Mouse (Mus musculus): ENCODE measurements around the gene Tmcc3. TPM values are rescaled to one million over a fixed set of nuclear protein-coding genes. Genes with fewer than 3 reads are reported as not detected.

Gene Tmcc3
- total and polyA plus RNA-seq, 2 experiments from 2014 or later, result 12.8 to 14.7 TPM

DNA sequence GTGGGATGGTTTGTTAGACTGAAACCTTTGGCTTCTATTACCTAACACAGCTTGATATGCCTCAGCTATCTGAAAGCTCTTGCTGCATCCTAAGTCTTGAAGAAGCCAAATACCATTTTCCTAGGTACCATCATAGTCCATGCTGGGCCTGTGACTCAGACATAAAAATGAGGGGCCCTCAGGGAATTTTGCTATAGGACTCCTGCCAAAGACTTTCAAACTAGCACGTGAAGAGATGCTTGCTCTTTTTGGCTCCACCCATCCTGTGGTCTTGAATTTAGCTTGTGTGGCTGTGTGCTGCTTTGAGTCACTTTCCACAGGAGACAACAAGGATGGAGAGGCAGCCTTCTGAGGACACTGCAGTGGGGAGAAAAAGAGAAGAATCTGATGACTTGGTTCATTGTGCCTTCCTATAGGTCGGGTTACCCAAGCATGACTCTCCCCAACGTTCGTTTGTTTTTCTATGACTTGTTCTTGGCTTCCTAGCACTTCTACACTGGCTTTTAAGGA, 319.1 kb downstream of the Tmcc3 start:
- DNase-seq (ENCODE audit: low spot score) (no peak), ATAC-seq (ENCODE audit: low FRiP score) (no peak)
- Histone ChIP-seq H3K4me3 (ENCODE audit: low read depth, low read length) (no peak overlapping the region), H3K4me2 (ENCODE audit: low read depth, low read length, poor library complexity, severe bottlenecking) (no peak overlapping the region), H3K27me3 (ENCODE audit: insufficient read depth, low read length) (no peaks in the 10 kb centered on the region), H3K9me3 (ENCODE audit: low read length) (no peaks in the 10 kb centered on the region), H3K27ac (ENCODE audit: low read depth, low read length) (no peak overlapping the region), H3K9ac (replicated peaks; ENCODE audit: low read length, poor library complexity, severe bottlenecking) (no peak overlapping the region), H3K4me1 (ENCODE audit: insufficient read depth, low read length) (no peaks in the 10 kb centered on the region), H3K36me3 (ENCODE audit: insufficient read depth, low read length) (no peaks in the 10 kb centered on the region)
- TF ChIP-seq CTCF (IDR thresholded peaks at IDR 0.05), result no peak
- 72% methylated on average over 4 of the region's 4 CpGs for WGBS

DNA sequence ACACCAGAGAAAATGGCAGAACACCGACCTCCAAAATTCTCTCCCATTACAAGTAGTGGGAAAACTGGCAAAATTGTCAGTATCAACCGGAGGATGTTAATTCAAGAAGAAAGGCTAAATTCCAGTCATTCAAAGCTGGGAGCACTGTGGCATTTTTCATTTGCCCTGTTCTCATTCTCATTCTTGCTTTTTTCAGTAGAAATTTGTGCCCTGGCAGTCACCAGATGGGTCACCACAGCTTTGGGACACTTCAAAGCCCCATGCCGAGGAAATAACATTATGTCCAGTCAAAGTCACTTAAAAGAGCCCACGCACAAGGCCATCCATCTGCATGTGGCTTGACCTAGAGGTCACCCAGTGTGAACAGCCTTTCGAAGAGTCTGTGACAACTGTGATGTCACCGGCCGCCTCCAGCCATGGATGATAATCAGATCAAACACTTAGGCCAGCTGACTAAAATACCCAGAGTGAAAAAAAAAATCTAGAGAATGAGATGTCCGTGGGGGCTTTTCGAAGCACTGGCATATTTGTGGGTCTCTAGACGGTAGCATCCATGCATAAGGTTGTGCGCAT, 319.9 kb downstream of the Tmcc3 start:
- Histone ChIP-seq H3K9me3 (ENCODE audit: low read length) (no peaks in the 10 kb centered on the region), H3K4me1 (ENCODE audit: insufficient read depth, low read length) (no peaks in the 10 kb centered on the region), H3K4me2 (ENCODE audit: low read depth, low read length, poor library complexity, severe bottlenecking) (no peak overlapping the region), H3K27ac (ENCODE audit: low read depth, low read length) (no peak overlapping the region), H3K36me3 (ENCODE audit: insufficient read depth, low read length) (no peaks in the 10 kb centered on the region), H3K9ac (replicated peaks; ENCODE audit: low read length, poor library complexity, severe bottlenecking) (no peak overlapping the region), H3K27me3 (ENCODE audit: insufficient read depth, low read length) (no peaks in the 10 kb centered on the region), H3K4me3 (ENCODE audit: low read depth, low read length) (no peak overlapping the region)
- no peak for ATAC-seq (ENCODE audit: low FRiP score)
- no peak for DNase-seq (ENCODE audit: low spot score)
- no peak for TF ChIP-seq CTCF (IDR thresholded peaks at IDR 0.05)
- 54% methylated on average over 11 of the region's 11 CpGs for WGBS

GRCm38 (mm10) chr10:94632245-94632644, 320.5 kb downstream of the Tmcc3 start:
- Histone ChIP-seq H3K4me3 (ENCODE audit: low read depth, low read length) (no peak overlapping the region), H3K9me3 (ENCODE audit: low read length) (no peaks in the 10 kb centered on the region), H3K9ac (replicated peaks; ENCODE audit: low read length, poor library complexity, severe bottlenecking) (no peak overlapping the region), H3K4me2 (ENCODE audit: low read depth, low read length, poor library complexity, severe bottlenecking) (no peak overlapping the region), H3K27ac (ENCODE audit: low read depth, low read length) (no peak overlapping the region), H3K36me3 (ENCODE audit: insufficient read depth, low read length) (no peaks in the 10 kb centered on the region), H3K27me3 (ENCODE audit: insufficient read depth, low read length) (no peaks in the 10 kb centered on the region), H3K4me1 (ENCODE audit: insufficient read depth, low read length) (no peaks in the 10 kb centered on the region)
- no peak for TF ChIP-seq CTCF (IDR thresholded peaks at IDR 0.05)
- WGBS, result 93% methylated on average over 5 of the region's 5 CpGs
- DNase-seq (ENCODE audit: low spot score), result no peak
- no peak for ATAC-seq (ENCODE audit: low FRiP score)

DNA sequence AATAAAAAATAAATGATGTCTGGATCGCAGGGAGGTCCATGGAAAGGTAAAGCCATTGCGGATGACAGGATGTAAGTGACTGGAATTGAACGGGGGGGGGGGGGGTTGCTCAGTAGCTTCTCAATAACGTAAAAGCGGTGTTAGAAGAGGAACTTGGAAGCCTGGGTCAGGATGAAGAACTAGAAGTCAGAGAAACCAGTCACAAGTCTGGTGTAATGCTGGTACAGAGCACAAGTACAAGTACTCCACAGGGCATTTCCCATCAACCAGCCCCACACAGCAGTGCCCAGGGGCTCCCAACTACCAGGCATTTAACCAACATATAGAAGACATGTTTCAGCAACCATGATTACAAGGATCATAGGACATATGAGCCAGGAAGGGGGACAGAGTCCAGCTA, 326.9 kb downstream of the Tmcc3 start:
- ATAC-seq (ENCODE audit: low FRiP score) (no peak), DNase-seq (ENCODE audit: low spot score) (no peak)
- no peak overlapping the region for H3K9ac ChIP-seq (replicated peaks; ENCODE audit: low read length, poor library complexity, severe bottlenecking)
- WGBS, result 90% methylated on average over 5 of the region's 5 CpGs
- H3K27ac ChIP-seq (ENCODE audit: low read depth, low read length), result no peak overlapping the region
- no peak overlapping the region for H3K4me2 ChIP-seq (ENCODE audit: low read depth, low read length, poor library complexity, severe bottlenecking)
- no peaks in the 10 kb centered on the region for H3K4me1 ChIP-seq (ENCODE audit: insufficient read depth, low read length)
- no peak overlapping the region for H3K4me3 ChIP-seq (ENCODE audit: low read depth, low read length)
- no peaks in the 10 kb centered on the region for H3K9me3 ChIP-seq (ENCODE audit: low read length)
- no peaks in the 10 kb centered on the region for H3K27me3 ChIP-seq (ENCODE audit: insufficient read depth, low read length)
- no peak for TF ChIP-seq CTCF (IDR thresholded peaks at IDR 0.05)
- H3K36me3 ChIP-seq (ENCODE audit: insufficient read depth, low read length), result no peaks in the 10 kb centered on the region

GRCm38 (mm10) chr10:94639281-94639680, 327.5 kb downstream of the Tmcc3 start:
- ATAC-seq (ENCODE audit: low FRiP score) (no peak), DNase-seq (ENCODE audit: low spot score) (no peak)
- H3K27me3 ChIP-seq (ENCODE audit: insufficient read depth, low read length), result no peaks in the 10 kb centered on the region
- TF ChIP-seq CTCF (IDR thresholded peaks at IDR 0.05), result no peak
- 89% methylated on average over 5 of the region's 5 CpGs for WGBS
- H3K9me3 ChIP-seq (ENCODE audit: low read length), result no peaks in the 10 kb centered on the region
- H3K27ac ChIP-seq (ENCODE audit: low read depth, low read length), result no peak overlapping the region
- H3K4me1 ChIP-seq (ENCODE audit: insufficient read depth, low read length), result no peaks in the 10 kb centered on the region
- no peak overlapping the region for H3K4me2 ChIP-seq (ENCODE audit: low read depth, low read length, poor library complexity, severe bottlenecking)
- no peak overlapping the region for H3K4me3 ChIP-seq (ENCODE audit: low read depth, low read length)
- no peak overlapping the region for H3K9ac ChIP-seq (replicated peaks; ENCODE audit: low read length, poor library complexity, severe bottlenecking)
- H3K36me3 ChIP-seq (ENCODE audit: insufficient read depth, low read length), result no peaks in the 10 kb centered on the region

GRCm38 (mm10) chr10:94640067-94640466, 328.3 kb downstream of the Tmcc3 start:
- WGBS, result 81% methylated on average over 5 of the region's 5 CpGs
- no peak for DNase-seq (ENCODE audit: low spot score)
- Histone ChIP-seq H3K4me2 (ENCODE audit: low read depth, low read length, poor library complexity, severe bottlenecking) (no peak overlapping the region), H3K4me1 (ENCODE audit: insufficient read depth, low read length) (no peaks in the 10 kb centered on the region), H3K27ac (ENCODE audit: low read depth, low read length) (no peak overlapping the region), H3K9ac (replicated peaks; ENCODE audit: low read length, poor library complexity, severe bottlenecking) (no peak overlapping the region), H3K4me3 (ENCODE audit: low read depth, low read length) (no peak overlapping the region), H3K36me3 (ENCODE audit: insufficient read depth, low read length) (no peaks in the 10 kb centered on the region), H3K27me3 (ENCODE audit: insufficient read depth, low read length) (no peaks in the 10 kb centered on the region), H3K9me3 (ENCODE audit: low read length) (no peaks in the 10 kb centered on the region)
- ATAC-seq (ENCODE audit: low FRiP score), result no peak
- TF ChIP-seq CTCF (IDR thresholded peaks at IDR 0.05), result no peak

Small RNAs within 50 kb of the gene (microRNA-seq; reads per million reads assigned to microRNA genes)
- not detected for gene Mir7211 (ENCODE audit: borderline number of aligned reads)

Other genes starting within 250 kb of the Tmcc3 start
- 4.9 and 7.8 TPM in 2 replicates for gene Nr2c1, start 163.9 kb upstream of the Tmcc3 start, total RNA-seq (2014; rRNA removed)
- gene Nr2c1, start 163.9 kb upstream of the Tmcc3 start, polyA plus RNA-seq (2015; fragmentation: Nextera tagmentation; extraction: Ambion mirVana), result 3.3 and 3.9 TPM in 2 replicates
- 209 and 293 TPM in 2 replicates for gene Ndufa12, start 113.2 kb upstream of the Tmcc3 start, total RNA-seq (2014; rRNA removed)
- gene Ndufa12, start 113.2 kb upstream of the Tmcc3 start, polyA plus RNA-seq (2015; fragmentation: Nextera tagmentation; extraction: Ambion mirVana), result 493 and 532 TPM in 2 replicates
- not detected in 2 replicates for gene Gm4792, start 13.2 kb upstream of the Tmcc3 start, total RNA-seq (2014; rRNA removed)
- gene Gm4792, start 13.2 kb upstream of the Tmcc3 start, polyA plus RNA-seq (2015; fragmentation: Nextera tagmentation; extraction: Ambion mirVana), result 0.42 and 0.45 TPM in 2 replicates